Comparison of ENCODE assay signal across 10 mouse cellular contexts in genomic region chr7:111259630-111260574, GRCm38 (mm10).
DNase-seq lines count a peak whose midpoint lies in the region; ATAC-seq and TF ChIP-seq lines count a peak whose summit lies in the region.
"Had no signal": no experiment of that assay in that cellular context is flagged by ENCODE, and none has a peak within 500 bp of the region (broad histone marks: within the 10 kb centered on the region; RNA-seq: fewer than 3 reads in every experiment).

No protein-coding gene starts in this region.

- H3K4me3 ChIP-seq in CH12.LX (replicated peaks in 1 of 3; ENCODE audit: low read depth in 2 of 3, low read length in 2 of 3, poor library complexity in 1 of 3): no peak overlapping the region
- H3K4me3 ChIP-seq in lung, postnatal 0 days (ENCODE audit: low read depth, low read length): no peak overlapping the region

- in situ Hi-C loops in CH12.LX (cut with MboI; ENCODE audit: low pct_ligation_motif_present, low pct_unique_long_range_greater_than_20kb, low sequenced_read_pairs): no loop called here

- no peak for TF ChIP-seq CTCF in CH12.LX (conservative IDR thresholded peaks at IDR 0.05 in 1 of 2, IDR thresholded peaks at IDR 0.05 in 1 of 2; ENCODE audit: low read depth in 2 of 2, low read length in 2 of 2)
- TF ChIP-seq CTCF in lung, postnatal 0 days (IDR thresholded peaks at IDR 0.05): no peak

- H3K27me3 ChIP-seq in CH12.LX (replicated peaks): no peaks in the 10 kb centered on the region
- no peaks in the 10 kb centered on the region for H3K27me3 ChIP-seq in lung, postnatal 0 days (replicated peaks; ENCODE audit: insufficient read depth, low read length)

- DNase-seq in kidney, postnatal 14 days: peak; percentile 41
- no peak for DNase-seq in kidney, postnatal 10 days
- peak; percentile 48 for DNase-seq in CH12.LX (ENCODE audit: extremely low read depth)
- DNase-seq in adrenal gland, adult 2 months: peak; percentile 79
- peak; percentile 68 for DNase-seq in lung, postnatal 0 days (ENCODE audit: low spot score)
- no peak for DNase-seq in heart, adult 11 months
- DNase-seq: heart, postnatal 10 days; liver, postnatal 0 days had no signal

- no peak for TF ChIP-seq RAD21 in CH12.LX (IDR thresholded peaks at IDR 0.05; ENCODE audit: low read depth, low read length)

- peak; percentile 83 for ATAC-seq in lung, postnatal 0 days
- ATAC-seq in granulocyte monocyte progenitor cell, adult 5-6 weeks (replicated peaks; ENCODE audit: poor library complexity, severe bottlenecking): no peak
- no peak for ATAC-seq in inflammation-experienced regulatory T-cells, adult 6 months
- ATAC-seq: liver, postnatal 0 days had no signal

- TF ChIP-seq POLR2A in CH12.LX (IDR thresholded peaks at IDR 0.05; ENCODE audit: low read depth, low read length): no peak

- peaks cover 7 to 46% of the 10 kb centered on the region in 2 experiments; a peak in 2 of 4 replicates for H3K4me1 ChIP-seq in CH12.LX (ENCODE audit: control insufficient read depth in 1 of 2, insufficient read depth in 2 of 2)
- no peaks in the 10 kb centered on the region for H3K4me1 ChIP-seq in lung, postnatal 0 days (ENCODE audit: insufficient read depth, low read depth, low read length)

- H3K9me3 ChIP-seq in CH12.LX (replicated peaks; ENCODE audit: low read length): peaks cover 3% of the 10 kb centered on the region
- H3K9me3 ChIP-seq in lung, postnatal 0 days (ENCODE audit: low read length): no peaks in the 10 kb centered on the region

- H3K4me2 ChIP-seq in CH12.LX (ENCODE audit: insufficient read depth, low read depth, poor library complexity, severe bottlenecking): no peak overlapping the region
- H3K4me2 ChIP-seq in lung, postnatal 0 days (replicated peaks; ENCODE audit: low read depth, low read length): no peak overlapping the region

- dilution Hi-C loops in CH12.LX (cut with MboI; ENCODE audit: extremely low pct_ligation_motif_present, extremely low pct_unique_long_range_greater_than_20kb, low sequenced_read_pairs): no loop called here

- WGBS in lung, postnatal 0 days: 53% methylated on average over 11 of the region's 11 CpGs

- no peak overlapping the region for H3K9ac ChIP-seq in CH12.LX (ENCODE audit: insufficient read depth, low read depth)
- no peak overlapping the region for H3K9ac ChIP-seq in lung, postnatal 0 days (replicated peaks; ENCODE audit: low read depth)
- H3K9ac ChIP-seq: liver, postnatal 0 days had no signal

- peak; percentile 81 for TF ChIP-seq EP300 in CH12.LX (IDR thresholded peaks at IDR 0.05; ENCODE audit: low read length)
- TF ChIP-seq EP300 in lung, postnatal 0 days (IDR thresholded peaks at IDR 0.05): peak; percentile 24; the same call in 1 of the 2 replicates

- H3K27ac ChIP-seq in CH12.LX (ENCODE audit: insufficient read depth, low read depth): no peak overlapping the region
- H3K27ac ChIP-seq in lung, postnatal 0 days (ENCODE audit: low read length): peak overlapping the region; percentile 43; the same call in 1 of the 2 replicates

- H3K36me3 ChIP-seq in CH12.LX (replicated peaks in 1 of 2; ENCODE audit: control insufficient read depth in 1 of 2, insufficient read depth in 1 of 2, low read length in 1 of 2): no peaks in the 10 kb centered on the region
- no peaks in the 10 kb centered on the region for H3K36me3 ChIP-seq in lung, postnatal 0 days (ENCODE audit: insufficient read depth, low read length)

- no peaks in the 10 kb centered on the region for H3K79me2 ChIP-seq in CH12.LX (replicated peaks; ENCODE audit: control insufficient read depth, extremely low read depth, insufficient read depth, poor library complexity, severe bottlenecking)

TF ChIP-seq in CH12.LX, 34 proteins besides CTCF, POLR2A, EP300 and RAD21:
- TF ChIP-seq TCF12 (IDR thresholded peaks at IDR 0.05; ENCODE audit: low read depth, low read length): peak; percentile 54; the same call in 1 of the 2 replicates
- TF ChIP-seq RCOR1 (conservative IDR thresholded peaks at IDR 0.05; ENCODE audit: low read depth, low read length): no peak
- no peak for TF ChIP-seq ZC3H11A (IDR thresholded peaks at IDR 0.05; ENCODE audit: low read depth, low read length)
- no peak for TF ChIP-seq BHLHE40 (IDR thresholded peaks at IDR 0.05; ENCODE audit: low read depth, low read length)
- no peak for TF ChIP-seq JUN (IDR thresholded peaks at IDR 0.05; ENCODE audit: insufficient read depth, low read depth, low read length)
- TF ChIP-seq USF2 (conservative IDR thresholded peaks at IDR 0.05; ENCODE audit: low read depth, low read length): no peak
- no peak for TF ChIP-seq ZMIZ1 (IDR thresholded peaks at IDR 0.05; ENCODE audit: low read depth, low read length)
- TF ChIP-seq E2F4 (IDR thresholded peaks at IDR 0.05; ENCODE audit: insufficient replicate concordance, low read depth, low read length): no peak
- no peak for TF ChIP-seq SIN3A (IDR thresholded peaks at IDR 0.05; ENCODE audit: low read length)
- TF ChIP-seq MEF2A (IDR thresholded peaks at IDR 0.05; ENCODE audit: borderline replicate concordance, low read depth, low read length): no peak
- TF ChIP-seq CHD1 (IDR thresholded peaks at IDR 0.05; ENCODE audit: low read depth, low read length): no peak
- TF ChIP-seq NRF1 (IDR thresholded peaks at IDR 0.05; ENCODE audit: low read depth, low read length): no peak
- TF ChIP-seq MAX (IDR thresholded peaks at IDR 0.05; ENCODE audit: low read length): no peak
- 0 out of 2 replicates have a peak, but pooled peaks have one; percentile 20 for TF ChIP-seq ETS1 (conservative IDR thresholded peaks at IDR 0.05; ENCODE audit: low read depth, low read length)
- TF ChIP-seq ZKSCAN1 (IDR thresholded peaks at IDR 0.05; ENCODE audit: borderline replicate concordance, low read depth, low read length): no peak
- TF ChIP-seq KAT2A (IDR thresholded peaks at IDR 0.05; ENCODE audit: insufficient replicate concordance, low read length): no peak
- no peak for TF ChIP-seq TBP (conservative IDR thresholded peaks at IDR 0.05; ENCODE audit: low read depth, low read length)
- no peak for TF ChIP-seq JUND (conservative IDR thresholded peaks at IDR 0.05; ENCODE audit: low read depth, low read length)
- TF ChIP-seq ZNF384 (IDR thresholded peaks at IDR 0.05; ENCODE audit: low read depth, low read length): peak; percentile 89
- no peak for TF ChIP-seq MXI1 (IDR thresholded peaks at IDR 0.05; ENCODE audit: low read depth, low read length)
- no peak for TF ChIP-seq NELFE (IDR thresholded peaks at IDR 0.05; ENCODE audit: low read depth, low read length)
- TF ChIP-seq ELF1 (IDR thresholded peaks at IDR 0.05; ENCODE audit: low read depth, low read length): no peak
- TF ChIP-seq GABPA (IDR thresholded peaks at IDR 0.05; ENCODE audit: insufficient replicate concordance, low read depth, low read length): no peak
- TF ChIP-seq USF1 (IDR thresholded peaks at IDR 0.05; ENCODE audit: low read depth, low read length): no peak
- peak; percentile 72 for TF ChIP-seq IRF4 (IDR thresholded peaks at IDR 0.05; ENCODE audit: low read depth, low read length)

Comparison
In these comparisons a context has a peak if more than half of its experiments do, and no peak if none do; other contexts are left out.
1. DNase-seq: peak in kidney, postnatal 14 days (single experiment), CH12.LX (single experiment), adrenal gland, adult 2 months (single experiment) and lung, postnatal 0 days (single experiment); none in kidney, postnatal 10 days (single experiment) and heart, adult 11 months (single experiment).